ENCODE assay signal across 13 mouse cellular contexts in the genomic region with DNA sequence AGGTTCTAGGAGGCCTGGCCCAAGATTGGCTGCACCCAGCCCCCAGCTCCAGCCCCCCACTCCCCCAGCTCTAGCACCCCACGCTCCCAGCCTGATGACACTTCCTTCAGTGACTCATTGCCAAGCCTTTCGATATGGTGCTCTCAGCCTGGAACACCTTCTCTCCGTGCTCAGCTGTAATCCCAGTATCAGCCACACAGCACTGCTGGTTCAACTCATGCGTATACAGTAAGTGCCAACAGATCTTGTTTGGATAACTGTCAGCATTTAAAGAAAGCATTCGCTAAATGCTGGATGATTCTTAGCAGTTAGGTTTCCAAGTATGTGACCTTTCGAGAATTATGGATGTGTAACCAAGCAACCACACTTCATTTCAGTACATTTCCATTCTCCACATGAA. TPM values are rescaled to one million over a fixed set of nuclear protein-coding genes. Genes with fewer than 3 reads are reported as not detected.
A peak's percentile ranks its signal among the peaks of the same experiment; 100 is the strongest.
DNase-seq lines count a peak whose midpoint lies in the region; ATAC-seq and TF ChIP-seq lines count a peak whose summit lies in the region.
"Had no signal": no experiment of that assay in that cellular context is flagged by ENCODE, and none has a peak within 500 bp of the region (broad histone marks: within the 10 kb centered on the region; RNA-seq: fewer than 3 reads in every experiment).

No protein-coding gene starts in this region.

- 68% methylated on average over 6 of the region's 6 CpGs for WGBS in forebrain, postnatal 0 days
- 90% methylated on average over 6 of the region's 6 CpGs for WGBS in forebrain, embryonic 10.5 days
- WGBS in kidney, embryonic 16.5 days: 74% methylated on average over 6 of the region's 6 CpGs
- WGBS in neural tube, embryonic 13.5 days: 83% methylated on average over 6 of the region's 6 CpGs
- 43% methylated on average over 6 of the region's 6 CpGs for WGBS in stomach, embryonic 14.5 days

- no peaks in the 10 kb centered on the region for H3K27me3 ChIP-seq in forebrain, postnatal 0 days (ENCODE audit: insufficient read depth, low read length)
- no peaks in the 10 kb centered on the region for H3K27me3 ChIP-seq in forebrain, embryonic 10.5 days (ENCODE audit: poor library complexity, severe bottlenecking)
- no peaks in the 10 kb centered on the region for H3K27me3 ChIP-seq in kidney, embryonic 16.5 days (ENCODE audit: insufficient read depth, low read length)
- H3K27me3 ChIP-seq in neural tube, embryonic 13.5 days: no peaks in the 10 kb centered on the region
- H3K27me3 ChIP-seq in stomach, embryonic 14.5 days (ENCODE audit: control insufficient read depth, insufficient read depth, low read length): no peaks in the 10 kb centered on the region
- H3K27me3 ChIP-seq: midbrain, embryonic 12.5 days had no signal

- H3K36me3 ChIP-seq in forebrain, postnatal 0 days (ENCODE audit: insufficient read depth): no peaks in the 10 kb centered on the region
- H3K36me3 ChIP-seq in forebrain, embryonic 10.5 days (replicated peaks): peaks cover 71% of the 10 kb centered on the region
- peaks cover 50% of the 10 kb centered on the region for H3K36me3 ChIP-seq in kidney, embryonic 16.5 days (ENCODE audit: insufficient read depth, low read length)
- no peaks in the 10 kb centered on the region for H3K36me3 ChIP-seq in neural tube, embryonic 13.5 days
- H3K36me3 ChIP-seq in stomach, embryonic 14.5 days (ENCODE audit: control insufficient read depth, insufficient read depth, low read length): peaks cover 35% of the 10 kb centered on the region

- peak; percentile 45 for TF ChIP-seq CTCF in forebrain, postnatal 0 days (IDR thresholded peaks at IDR 0.05; ENCODE audit: low read depth)

- H3K4me3 ChIP-seq in forebrain, postnatal 0 days (ENCODE audit: low read depth, low read length): no peak overlapping the region
- H3K4me3 ChIP-seq in forebrain, embryonic 10.5 days: no peak overlapping the region
- H3K4me3 ChIP-seq in kidney, embryonic 16.5 days (ENCODE audit: low read length): no peak overlapping the region
- H3K4me3 ChIP-seq in neural tube, embryonic 13.5 days: no peak overlapping the region
- no peak overlapping the region for H3K4me3 ChIP-seq in stomach, embryonic 14.5 days (ENCODE audit: low read depth, low read length)
- H3K4me3 ChIP-seq: midbrain, embryonic 12.5 days had no signal

- H3K9ac ChIP-seq in forebrain, postnatal 0 days: no peak overlapping the region
- no peak overlapping the region for H3K9ac ChIP-seq in kidney, embryonic 16.5 days (replicated peaks; ENCODE audit: low read length)
- H3K9ac ChIP-seq in neural tube, embryonic 13.5 days: no peak overlapping the region
- no peak overlapping the region for H3K9ac ChIP-seq in stomach, embryonic 14.5 days (replicated peaks; ENCODE audit: low read depth, low read length)
- H3K9ac ChIP-seq: midbrain, embryonic 12.5 days had no signal

- peak overlapping the region; percentile 54; the same call in 1 of the 2 replicates for H3K27ac ChIP-seq in forebrain, postnatal 0 days (ENCODE audit: low read depth, low read length)
- no peak overlapping the region for H3K27ac ChIP-seq in forebrain, embryonic 10.5 days
- H3K27ac ChIP-seq in kidney, embryonic 16.5 days (ENCODE audit: low read length): peak overlapping the region; percentile 64; the same call in 1 of the 2 replicates
- H3K27ac ChIP-seq in neural tube, embryonic 13.5 days (replicated peaks): peak overlapping the region; percentile 33; the same call in 1 of the 2 replicates
- H3K27ac ChIP-seq in stomach, embryonic 14.5 days (ENCODE audit: low read length): peak overlapping the region; percentile 58; the same call in 1 of the 2 replicates
- H3K27ac ChIP-seq: midbrain, embryonic 12.5 days had no signal

- H3K4me1 ChIP-seq in forebrain, postnatal 0 days (ENCODE audit: insufficient read depth): no peaks in the 10 kb centered on the region
- peaks cover 28% of the 10 kb centered on the region for H3K4me1 ChIP-seq in forebrain, embryonic 10.5 days
- H3K4me1 ChIP-seq in kidney, embryonic 16.5 days (ENCODE audit: insufficient read depth, low read length): peaks cover 33% of the 10 kb centered on the region
- H3K4me1 ChIP-seq in neural tube, embryonic 13.5 days (replicated peaks): peaks cover 17% of the 10 kb centered on the region
- peaks cover 29% of the 10 kb centered on the region; the same call in 1 of the 2 replicates for H3K4me1 ChIP-seq in stomach, embryonic 14.5 days (ENCODE audit: control insufficient read depth, insufficient read depth, low read length)

- ATAC-seq in forebrain, postnatal 0 days: peak; percentile 69
- no peak for ATAC-seq in kidney, embryonic 16.5 days (ENCODE audit: low FRiP score, low TSS enrichment)
- no peak for ATAC-seq in neural tube, embryonic 13.5 days (ENCODE audit: low read depth)
- ATAC-seq in stomach, embryonic 14.5 days (ENCODE audit: insufficient number of reproducible peaks, insufficient read depth, low FRiP score, low read depth): no peak
- ATAC-seq: inflammation-experienced regulatory T-cells, adult 6 months had no signal

- H3K4me2 ChIP-seq in forebrain, postnatal 0 days (ENCODE audit: low read depth): no peak overlapping the region
- no peak overlapping the region for H3K4me2 ChIP-seq in kidney, embryonic 16.5 days (replicated peaks; ENCODE audit: low read depth, low read length)
- H3K4me2 ChIP-seq in neural tube, embryonic 13.5 days: no peak overlapping the region
- H3K4me2 ChIP-seq in stomach, embryonic 14.5 days (replicated peaks; ENCODE audit: low read depth, low read length): no peak overlapping the region
- H3K4me2 ChIP-seq: midbrain, embryonic 12.5 days had no signal

- H3K9me3 ChIP-seq in forebrain, postnatal 0 days (ENCODE audit: low read length): no peaks in the 10 kb centered on the region
- no peaks in the 10 kb centered on the region for H3K9me3 ChIP-seq in forebrain, embryonic 10.5 days
- no peaks in the 10 kb centered on the region for H3K9me3 ChIP-seq in kidney, embryonic 16.5 days (ENCODE audit: low read length)
- no peaks in the 10 kb centered on the region for H3K9me3 ChIP-seq in neural tube, embryonic 13.5 days
- H3K9me3 ChIP-seq in stomach, embryonic 14.5 days (ENCODE audit: control insufficient read depth, low read depth, low read length): no peaks in the 10 kb centered on the region
- H3K9me3 ChIP-seq: midbrain, embryonic 12.5 days had no signal

- peak; percentile 37 for DNase-seq in forebrain, postnatal 0 days
- no peak for DNase-seq in forebrain, embryonic 10.5 days (ENCODE audit: extremely low spot score, low spot score)
- DNase-seq in kidney, adult 9 months: no peak
- no peak for DNase-seq in neural tube, embryonic 10.5 days (ENCODE audit: extremely low spot score, low spot score)
- no peak for DNase-seq in testis, postnatal 14 days (ENCODE audit: low spot score)
- DNase-seq: cerebellum, postnatal 36 days had no signal

RNA-seq across cellular contexts. Expression of gene Angptl8, which starts 7.8 kb away (rescaled TPM):
- total RNA-seq in forebrain, postnatal 0 days (2014; rRNA removed): not detected in 2 replicates
- 0.18 TPM in 1 of 2 replicates, not detected in the other for polyA plus RNA-seq in forebrain, postnatal 0 days (2015; fragmentation: Nextera tagmentation; extraction: Ambion mirVana)
- polyA plus RNA-seq in forebrain, embryonic 10.5 days (2016; fragmentation: Nextera tagmentation; extraction: Ambion mirVana): 0.62 and 0.94 TPM in 2 replicates
- 5.4 and 6.0 TPM in 2 replicates for polyA plus RNA-seq in kidney, embryonic 16.5 days (2015; fragmentation: Nextera tagmentation; extraction: Ambion mirVana)
- polyA plus RNA-seq in neural tube, embryonic 13.5 days (2015; fragmentation: Nextera tagmentation; extraction: Ambion mirVana): 0.46 and 0.72 TPM in 2 replicates
- 2.8 and 2.9 TPM in 2 replicates for polyA plus RNA-seq in stomach, embryonic 14.5 days (2014; fragmentation: Nextera tagmentation; extraction: Ambion mirVana)
- total RNA-seq: left cerebral cortex, adult 8-10 months had no signal
- polyA plus RNA-seq: inflammation-experienced regulatory T-cells, adult 6 months; testis, adult 2 months had no signal

RNA-seq across cellular contexts. Expression of gene Dock6, which starts 9.3 kb away (rescaled TPM):
- total RNA-seq in forebrain, postnatal 0 days (2014; rRNA removed): 6.0 and 15.2 TPM in 2 replicates
- 5.7 and 8.3 TPM in 2 replicates for polyA plus RNA-seq in forebrain, postnatal 0 days (2015; fragmentation: Nextera tagmentation; extraction: Ambion mirVana)
- polyA plus RNA-seq in forebrain, embryonic 10.5 days (2016; fragmentation: Nextera tagmentation; extraction: Ambion mirVana): 24.2 and 24.7 TPM in 2 replicates
- polyA plus RNA-seq in kidney, embryonic 16.5 days (2015; fragmentation: Nextera tagmentation; extraction: Ambion mirVana): 46.8 and 47.1 TPM in 2 replicates
- 21.3 and 22.8 TPM in 2 replicates for polyA plus RNA-seq in neural tube, embryonic 13.5 days (2015; fragmentation: Nextera tagmentation; extraction: Ambion mirVana)
- polyA plus RNA-seq in stomach, embryonic 14.5 days (2014; fragmentation: Nextera tagmentation; extraction: Ambion mirVana): 39.8 and 45.1 TPM in 2 replicates

RNA-seq across cellular contexts. Expression of gene Kank2, which starts 44.5 kb away (rescaled TPM):
- 8.5 and 12.4 TPM in 2 replicates for total RNA-seq in forebrain, postnatal 0 days (2014; rRNA removed)
- 2.2 and 2.3 TPM in 2 replicates for polyA plus RNA-seq in forebrain, postnatal 0 days (2015; fragmentation: Nextera tagmentation; extraction: Ambion mirVana)
- 8.6 and 8.9 TPM in 2 replicates for polyA plus RNA-seq in forebrain, embryonic 10.5 days (2016; fragmentation: Nextera tagmentation; extraction: Ambion mirVana)
- 18.7 and 19.7 TPM in 2 replicates for polyA plus RNA-seq in kidney, embryonic 16.5 days (2015; fragmentation: Nextera tagmentation; extraction: Ambion mirVana)
- polyA plus RNA-seq in neural tube, embryonic 13.5 days (2015; fragmentation: Nextera tagmentation; extraction: Ambion mirVana): 5.3 and 5.9 TPM in 2 replicates
- polyA plus RNA-seq in stomach, embryonic 14.5 days (2014; fragmentation: Nextera tagmentation; extraction: Ambion mirVana): 10.3 and 10.4 TPM in 2 replicates
- polyA plus RNA-seq: inflammation-experienced regulatory T-cells, adult 6 months had no signal
